Mouse (Mus musculus): ENCODE measurements around the gene Ogdhl. TPM values are rescaled to one million over a fixed set of nuclear protein-coding genes. Genes with fewer than 3 reads are reported as not detected.

Gene Ogdhl
- 0.29 and 0.37 TPM in 2 replicates for polyA plus RNA-seq (2012; rRNA removed)

GRCm38 (mm10) chr14:32321732-32322685, at the start of gene Ogdhl:
TSS of gene Ogdhl (plus strand) at chr14:32322019.

GRCm38 (mm10) chr14:32388196-32388595, 66.4 kb downstream of the Ogdhl start, which contains the start of gene 1700024G13Rik:
TSS of gene 1700024G13Rik (minus strand) at chr14:32388391.

Other genes starting within 250 kb of the Ogdhl start
- gene Oxnad1, start 236.6 kb upstream of the Ogdhl start, polyA plus RNA-seq (2012; rRNA removed): 17.5 and 17.6 TPM in 2 replicates
- gene Dph3, start 236.3 kb upstream of the Ogdhl start, polyA plus RNA-seq (2012; rRNA removed): 18.9 and 24.4 TPM in 2 replicates
- gene Msmb, start 180.0 kb upstream of the Ogdhl start, polyA plus RNA-seq (2012; rRNA removed): 0.13 TPM in 1 of 2 replicates, not detected in the other
- 103 TPM in 2 replicates for gene Ncoa4, start 162.2 kb upstream of the Ogdhl start, polyA plus RNA-seq (2012; rRNA removed)
- 95.0 and 100 TPM in 2 replicates for gene Timm23, start 120.1 kb upstream of the Ogdhl start, polyA plus RNA-seq (2012; rRNA removed)
- 4.6 and 5.4 TPM in 2 replicates for gene Parg, start 120.1 kb upstream of the Ogdhl start, polyA plus RNA-seq (2012; rRNA removed)
- gene 1700024G13Rik, start 66.4 kb downstream of the Ogdhl start, polyA plus RNA-seq (2012; rRNA removed): not detected in 2 replicates
- not detected in 2 replicates for gene Slc18a3, start 142.8 kb downstream of the Ogdhl start, polyA plus RNA-seq (2012; rRNA removed)
- not detected in 2 replicates for gene Chat, start 144.0 kb downstream of the Ogdhl start, polyA plus RNA-seq (2012; rRNA removed)
- gene Ercc6, start 191.5 kb downstream of the Ogdhl start, polyA plus RNA-seq (2012; rRNA removed): 3.0 and 3.4 TPM in 2 replicates

Data from liver, embryonic 18 days (tissue).